In genomic region chr16:22766738-22767211, GRCm38 (mm10) we compare ENCODE assay signal across 13 mouse cellular contexts. TPM values are rescaled to one million over a fixed set of nuclear protein-coding genes. Genes with fewer than 3 reads are reported as not detected.
DNase-seq lines count a peak whose midpoint lies in the region; ATAC-seq and TF ChIP-seq lines count a peak whose summit lies in the region.
"Had no signal": no experiment of that assay in that cellular context is flagged by ENCODE, and none has a peak within 500 bp of the region (broad histone marks: within the 10 kb centered on the region; RNA-seq: fewer than 3 reads in every experiment).

No protein-coding gene starts in this region.

- peak; percentile 16 for DNase-seq in adrenal gland, postnatal 10 days
- DNase-seq in adrenal gland, postnatal 4 days (ENCODE audit: low spot score in 2 of 2) = no peak
- no peak for DNase-seq in lung, postnatal 0 days (ENCODE audit: low spot score)
- no peak for DNase-seq in lung, adult 18-20 months
- DNase-seq in heart, adult 18-20 months = peak; percentile 60 to 71
- DNase-seq in heart, postnatal 4 days = peak; percentile 34
- no peak for DNase-seq in T-cell, adult 2 months (ENCODE audit: low spot score)
- DNase-seq in midbrain, embryonic 10.5 days (ENCODE audit: low spot score) = no peak
- DNase-seq: kidney, adult 18-20 months; liver, embryonic 13.5 days; thymus, postnatal 4 days had no signal

- no peaks in the 10 kb centered on the region for H3K9me3 ChIP-seq in lung, postnatal 0 days (ENCODE audit: low read length)
- no peaks in the 10 kb centered on the region for H3K9me3 ChIP-seq in midbrain, embryonic 10.5 days (replicated peaks)
- H3K9me3 ChIP-seq: liver, embryonic 13.5 days; midbrain, embryonic 15.5 days had no signal

- no peak overlapping the region for H3K4me2 ChIP-seq in lung, postnatal 0 days (replicated peaks; ENCODE audit: low read depth, low read length)
- H3K4me2 ChIP-seq: liver, embryonic 13.5 days; midbrain, embryonic 15.5 days had no signal

- H3K27me3 ChIP-seq in lung, postnatal 0 days (replicated peaks; ENCODE audit: insufficient read depth, low read length) = no peaks in the 10 kb centered on the region
- no peaks in the 10 kb centered on the region for H3K27me3 ChIP-seq in midbrain, embryonic 10.5 days (ENCODE audit: low read depth, poor library complexity, severe bottlenecking)
- H3K27me3 ChIP-seq: liver, embryonic 13.5 days; midbrain, embryonic 15.5 days had no signal

- no peak overlapping the region for H3K9ac ChIP-seq in lung, postnatal 0 days (replicated peaks; ENCODE audit: low read depth)
- H3K9ac ChIP-seq: liver, embryonic 13.5 days; midbrain, embryonic 15.5 days had no signal

- TF ChIP-seq EP300 in lung, postnatal 0 days (IDR thresholded peaks at IDR 0.05) = no peak

- H3K4me3 ChIP-seq in lung, postnatal 0 days (ENCODE audit: low read depth, low read length) = no peak overlapping the region
- H3K4me3 ChIP-seq in midbrain, embryonic 10.5 days = no peak overlapping the region
- H3K4me3 ChIP-seq: liver, embryonic 13.5 days; midbrain, embryonic 15.5 days had no signal

- 74% methylated on average over 16 of the region's 16 CpGs for WGBS in lung, postnatal 0 days
- 84% methylated on average over 16 of the region's 16 CpGs for WGBS in midbrain, embryonic 10.5 days

- no peaks in the 10 kb centered on the region for H3K36me3 ChIP-seq in lung, postnatal 0 days (ENCODE audit: insufficient read depth, low read length)
- H3K36me3 ChIP-seq in midbrain, embryonic 10.5 days = no peaks in the 10 kb centered on the region
- H3K36me3 ChIP-seq: liver, embryonic 13.5 days; midbrain, embryonic 15.5 days had no signal

- H3K4me1 ChIP-seq in lung, postnatal 0 days (ENCODE audit: insufficient read depth, low read depth, low read length) = no peaks in the 10 kb centered on the region
- no peaks in the 10 kb centered on the region for H3K4me1 ChIP-seq in midbrain, embryonic 10.5 days
- H3K4me1 ChIP-seq: liver, embryonic 13.5 days; midbrain, embryonic 15.5 days had no signal

- peak; percentile 58 for ATAC-seq in lung, postnatal 0 days
- ATAC-seq: midbrain, embryonic 15.5 days had no signal

- H3K27ac ChIP-seq in lung, postnatal 0 days (ENCODE audit: low read length) = no peak overlapping the region
- H3K27ac ChIP-seq in midbrain, embryonic 10.5 days (replicated peaks) = no peak overlapping the region
- H3K27ac ChIP-seq: liver, embryonic 13.5 days; midbrain, embryonic 15.5 days had no signal

- TF ChIP-seq CTCF in lung, postnatal 0 days (IDR thresholded peaks at IDR 0.05) = no peak

RNA-seq across cellular contexts. Expression of gene Crygs, which starts 44.6 kb away (rescaled TPM):
- not detected for total RNA-seq in adrenal gland, postnatal 10 days (2021)
- not detected for total RNA-seq in adrenal gland, postnatal 4 days (2021)
- 0.15 TPM in 1 of 2 replicates, not detected in the other for polyA plus RNA-seq in lung, postnatal 0 days (2015; fragmentation: Nextera tagmentation; extraction: Ambion mirVana)
- total RNA-seq in heart, adult 18-20 months (2021) = not detected
- not detected for total RNA-seq in heart, postnatal 4 days (2021)
- 0.16 and 0.22 TPM in 2 replicates for polyA plus RNA-seq in midbrain, embryonic 10.5 days (2016; fragmentation: Nextera tagmentation; extraction: Ambion mirVana)
- total RNA-seq: gastrocnemius, postnatal 4 days had no signal
- polyA plus RNA-seq: midbrain, embryonic 15.5 days had no signal

Comparison
In these comparisons a context has a peak if more than half of its experiments do, and no peak if none do; other contexts are left out.
1. DNase-seq: peak in adrenal gland, postnatal 10 days (single experiment), heart, adult 18-20 months (2 of 2) and heart, postnatal 4 days (single experiment); none in adrenal gland, postnatal 4 days (0 of 2), lung, postnatal 0 days (single experiment), lung, adult 18-20 months (0 of 2), T-cell, adult 2 months (single experiment) and midbrain, embryonic 10.5 days (single experiment).